Mouse (Mus musculus): Measurements from ENCODE around the gene Esrra. TPM values are rescaled to one million over a fixed set of nuclear protein-coding genes. Genes with fewer than 3 reads are reported as not detected.

Esrra gene
- polyA plus RNA-seq (2011; ENCODE audit: insufficient read depth, insufficient read length, low read depth, missing spikeins), result 13.6 and 16.7 TPM in 2 replicates

DNA sequence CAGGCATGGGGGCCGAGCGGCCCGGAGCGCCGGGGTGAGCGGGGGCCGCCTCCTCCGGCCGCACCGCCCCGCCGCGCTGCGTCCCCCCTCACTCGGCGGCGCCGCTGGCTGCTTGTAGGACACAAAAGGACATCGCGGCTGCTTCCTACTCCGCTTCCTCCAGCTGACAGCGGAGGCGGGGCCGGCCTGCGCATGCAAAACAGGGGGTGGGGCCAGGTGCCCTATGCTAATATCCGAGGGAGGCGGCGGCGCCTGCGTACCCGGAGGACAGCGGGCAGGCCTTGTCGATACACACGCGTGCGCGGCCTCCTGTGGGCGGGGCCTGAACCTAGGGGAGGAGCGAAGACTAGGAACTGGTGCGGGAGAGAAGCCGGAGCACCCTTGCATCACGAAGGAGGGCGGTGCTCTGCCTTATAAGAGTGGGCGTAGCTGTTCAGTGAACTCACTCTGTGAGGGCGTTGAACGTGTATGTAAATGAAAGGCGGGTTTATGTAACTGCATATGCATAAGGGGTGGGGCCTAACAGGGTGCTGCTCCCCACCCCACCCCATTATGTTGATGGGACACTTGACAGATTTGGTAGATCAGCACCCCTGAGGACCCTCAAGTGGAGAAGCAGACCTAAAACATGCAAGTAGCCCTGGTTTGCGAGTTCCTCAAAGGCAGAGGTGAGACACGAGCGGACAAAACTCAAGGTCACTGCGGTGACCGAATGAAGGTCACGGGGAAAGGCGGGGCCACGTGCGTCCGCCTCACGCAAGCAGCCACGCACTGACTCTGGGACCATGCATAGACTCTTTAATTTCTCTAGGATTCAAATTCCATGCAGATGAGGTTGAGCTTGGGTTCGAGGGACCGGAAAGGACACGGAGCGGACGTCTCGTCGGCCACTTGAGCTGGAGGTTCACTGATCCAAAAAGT lies at the start of gene Esrra:
TSS of gene Esrra (minus strand) at position 167 of the 921 bp plus-strand sequence.
- peak within 1 kb of the TSS; percentile 83 for H3K4me3 ChIP-seq (ENCODE audit: low read depth, low read length)
- peak within 1 kb of the TSS; percentile 80 for H3K9ac ChIP-seq (ENCODE audit: low read depth, poor library complexity, severe bottlenecking)
- peak within 1 kb of the TSS; percentile 12; the same call in 1 of the 2 replicates for H3K27ac ChIP-seq (ENCODE audit: insufficient read depth, low read length)
- peaks cover 2% of the 10 kb centered on the region for H3K4me1 ChIP-seq (ENCODE audit: control insufficient read depth, insufficient read depth, low read length)
- H3K9me3 ChIP-seq (replicated peaks; ENCODE audit: control insufficient read depth, insufficient read depth, low read length, poor library complexity, severe bottlenecking), result no peaks in the 10 kb centered on the region
- H3K27me3 ChIP-seq (ENCODE audit: control insufficient read depth, insufficient read depth, low read length, poor library complexity, severe bottlenecking), result no peaks in the 10 kb centered on the region
- TF ChIP-seq POLR2A (IDR thresholded peaks at IDR 0.05; ENCODE audit: insufficient read depth, low read length) (no peak), CTCF (IDR thresholded peaks at IDR 0.05; ENCODE audit: low read depth, low read length) (no peak), EP300 (IDR thresholded peaks at IDR 0.05; ENCODE audit: insufficient read depth, low read depth, low read length) (peak; percentile 31; the same call in 1 of the 2 replicates)
- no peaks in the 10 kb centered on the region for H3K36me3 ChIP-seq (ENCODE audit: control insufficient read depth, insufficient read depth, low read length, poor library complexity, severe bottlenecking)

DNA sequence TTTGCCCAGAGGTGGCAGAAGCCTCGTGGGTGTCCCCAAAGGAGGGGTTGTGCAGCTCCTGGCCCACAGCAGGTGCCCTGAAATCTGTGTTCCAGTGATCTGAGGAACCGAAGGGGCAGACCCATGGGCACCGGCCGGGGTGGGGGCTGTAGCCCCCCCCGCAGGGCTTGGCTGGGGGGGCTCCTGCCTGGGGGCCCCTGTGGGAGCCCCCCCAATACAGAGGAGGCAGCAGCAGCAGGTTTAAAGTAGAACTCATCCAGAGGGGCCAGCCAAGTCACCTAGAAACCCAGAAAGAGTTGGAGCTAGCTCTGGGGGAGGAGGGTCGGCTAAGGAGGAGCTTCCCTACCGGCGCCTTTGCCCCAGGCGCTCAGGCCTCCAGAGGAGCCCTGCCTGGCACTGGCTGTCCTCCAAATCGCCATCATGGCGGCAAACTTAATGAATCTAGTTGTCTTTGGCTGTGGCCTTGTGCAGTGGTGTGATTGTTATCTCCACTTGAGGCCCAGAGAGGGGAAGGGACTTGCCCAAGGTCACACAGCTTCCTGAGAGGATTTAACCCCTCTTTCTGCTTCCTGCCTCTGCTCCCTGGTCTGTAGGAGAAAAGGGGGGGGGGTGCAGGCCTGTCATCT lies 49.0 kb upstream of the Esrra start:
- peaks cover 6% of the 10 kb centered on the region for H3K36me3 ChIP-seq (ENCODE audit: control insufficient read depth, insufficient read depth, low read length, poor library complexity, severe bottlenecking)
- 0 out of 2 replicates have a peak overlapping the region, but pooled peaks have one; percentile 49 for H3K4me3 ChIP-seq (ENCODE audit: low read depth, low read length)
- H3K9me3 ChIP-seq (replicated peaks; ENCODE audit: control insufficient read depth, insufficient read depth, low read length, poor library complexity, severe bottlenecking), result no peaks in the 10 kb centered on the region
- H3K4me1 ChIP-seq (ENCODE audit: control insufficient read depth, insufficient read depth, low read length), result peaks cover 12% of the 10 kb centered on the region
- no peak for TF ChIP-seq POLR2A (IDR thresholded peaks at IDR 0.05; ENCODE audit: insufficient read depth, low read length)
- TF ChIP-seq EP300 (IDR thresholded peaks at IDR 0.05; ENCODE audit: insufficient read depth, low read depth, low read length), result no peak
- TF ChIP-seq CTCF (IDR thresholded peaks at IDR 0.05; ENCODE audit: low read depth, low read length), result no peak
- peak overlapping the region; percentile 44 for H3K27ac ChIP-seq (ENCODE audit: insufficient read depth, low read length)
- H3K9ac ChIP-seq (ENCODE audit: low read depth, poor library complexity, severe bottlenecking), result peak overlapping the region; percentile 66
- H3K27me3 ChIP-seq (ENCODE audit: control insufficient read depth, insufficient read depth, low read length, poor library complexity, severe bottlenecking), result no peaks in the 10 kb centered on the region

DNA sequence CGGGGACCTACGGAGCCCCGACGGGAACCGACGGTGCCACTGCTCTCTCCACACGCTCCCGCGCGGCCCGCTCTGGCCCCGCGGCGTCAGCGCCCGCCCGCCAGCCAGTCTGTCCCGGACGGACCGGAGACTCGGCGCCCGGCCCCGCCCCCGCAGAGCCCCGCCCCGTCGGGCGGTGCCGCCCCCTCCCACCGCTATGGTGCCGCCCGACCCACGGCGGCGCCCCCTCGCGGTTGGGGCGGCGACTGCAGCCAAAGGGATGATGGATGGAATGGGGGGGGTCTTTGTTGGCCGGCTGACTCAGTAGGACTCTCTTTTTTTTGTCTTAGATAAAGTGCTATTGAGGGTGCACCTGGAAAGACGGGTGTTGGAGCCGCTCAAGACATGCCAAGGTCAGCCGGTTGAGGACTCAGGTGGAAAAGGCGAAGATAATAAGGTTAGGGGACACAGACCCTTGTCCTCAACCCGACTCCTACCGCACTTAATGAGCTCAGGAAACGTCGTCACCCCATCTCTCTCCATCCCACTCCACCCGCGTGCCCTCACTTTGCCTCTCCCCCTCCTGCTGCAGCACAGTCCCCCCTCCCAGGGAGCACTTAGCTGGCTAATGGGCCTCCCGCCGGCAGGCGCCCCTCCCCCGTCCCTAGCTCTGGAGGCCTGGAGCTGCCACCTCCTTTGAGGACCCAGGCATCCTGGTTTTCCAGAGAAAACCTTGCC lies 48.2 kb upstream of the Esrra start:
- Histone ChIP-seq H3K4me3 (ENCODE audit: low read depth, low read length) (peak overlapping the region; percentile 96), H3K27ac (ENCODE audit: insufficient read depth, low read length) (peak overlapping the region; percentile 44), H3K9ac (ENCODE audit: low read depth, poor library complexity, severe bottlenecking) (peak overlapping the region; percentile 66), H3K27me3 (ENCODE audit: control insufficient read depth, insufficient read depth, low read length, poor library complexity, severe bottlenecking) (no peaks in the 10 kb centered on the region), H3K9me3 (replicated peaks; ENCODE audit: control insufficient read depth, insufficient read depth, low read length, poor library complexity, severe bottlenecking) (no peaks in the 10 kb centered on the region), H3K4me1 (ENCODE audit: control insufficient read depth, insufficient read depth, low read length) (peaks cover 12% of the 10 kb centered on the region), H3K36me3 (ENCODE audit: control insufficient read depth, insufficient read depth, low read length, poor library complexity, severe bottlenecking) (peaks cover 6% of the 10 kb centered on the region)
- peak; percentile 58 for TF ChIP-seq CTCF (IDR thresholded peaks at IDR 0.05; ENCODE audit: low read depth, low read length)
- TF ChIP-seq POLR2A (IDR thresholded peaks at IDR 0.05; ENCODE audit: insufficient read depth, low read length), result no peak
- 0 out of 2 replicates have a peak, but pooled peaks have one; percentile 33 for TF ChIP-seq EP300 (IDR thresholded peaks at IDR 0.05; ENCODE audit: insufficient read depth, low read depth, low read length)

GRCm38 (mm10) chr19:6969291-6969664 lies 47.7 kb upstream of the Esrra start:
- no peak overlapping the region for H3K27ac ChIP-seq (ENCODE audit: insufficient read depth, low read length)

DNA sequence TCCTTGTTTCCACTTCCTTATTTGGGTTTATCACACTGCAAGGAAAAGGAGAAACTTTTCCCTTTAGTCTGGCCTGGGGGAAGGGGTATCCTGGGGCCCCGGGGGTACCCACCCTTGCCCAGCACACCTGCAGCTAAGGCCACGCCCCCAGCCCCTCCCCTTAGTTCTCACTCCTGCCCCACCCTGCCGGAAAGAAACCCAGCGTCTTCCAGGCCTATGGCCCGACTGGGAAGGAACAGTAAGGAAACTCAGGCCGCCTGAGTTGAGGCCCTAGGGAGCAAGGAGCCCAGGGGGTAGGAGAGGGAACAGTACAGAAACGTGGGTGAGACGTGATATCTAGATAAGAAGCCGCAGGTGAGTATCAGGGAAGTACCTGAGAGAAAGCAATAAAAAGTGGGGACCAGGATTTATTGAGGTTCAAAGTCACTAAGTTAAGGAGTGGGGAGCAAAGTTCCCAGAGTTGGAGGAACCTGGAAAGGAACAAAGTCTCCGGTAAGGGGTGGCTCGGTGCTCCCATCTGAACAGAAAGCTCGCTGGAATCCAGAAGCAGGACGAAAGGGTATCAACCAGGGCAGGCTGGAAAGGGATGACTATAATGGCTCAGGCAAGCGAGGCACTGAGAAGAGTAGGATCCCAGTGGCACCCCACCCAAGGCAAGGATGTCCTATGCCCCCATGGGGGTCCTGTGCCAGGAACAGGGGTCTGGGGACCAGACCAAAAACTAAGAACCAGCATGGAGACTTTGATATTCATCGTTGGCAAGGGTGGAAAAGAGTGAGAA lies 47.1 kb upstream of the Esrra start:
- H3K27me3 ChIP-seq (ENCODE audit: control insufficient read depth, insufficient read depth, low read length, poor library complexity, severe bottlenecking), result no peaks in the 10 kb centered on the region
- H3K4me1 ChIP-seq (ENCODE audit: control insufficient read depth, insufficient read depth, low read length), result peaks cover 12% of the 10 kb centered on the region
- H3K9ac ChIP-seq (ENCODE audit: low read depth, poor library complexity, severe bottlenecking), result peak overlapping the region; percentile 66
- H3K9me3 ChIP-seq (replicated peaks; ENCODE audit: control insufficient read depth, insufficient read depth, low read length, poor library complexity, severe bottlenecking), result no peaks in the 10 kb centered on the region
- H3K4me3 ChIP-seq (ENCODE audit: low read depth, low read length), result peak overlapping the region; percentile 96
- H3K36me3 ChIP-seq (ENCODE audit: control insufficient read depth, insufficient read depth, low read length, poor library complexity, severe bottlenecking), result peaks cover 6% of the 10 kb centered on the region
- H3K27ac ChIP-seq (ENCODE audit: insufficient read depth, low read length), result no peak overlapping the region
- no peak for TF ChIP-seq CTCF (IDR thresholded peaks at IDR 0.05; ENCODE audit: low read depth, low read length)
- no peak for TF ChIP-seq EP300 (IDR thresholded peaks at IDR 0.05; ENCODE audit: insufficient read depth, low read depth, low read length)
- no peak for TF ChIP-seq POLR2A (IDR thresholded peaks at IDR 0.05; ENCODE audit: insufficient read depth, low read length)

More at GRCm38 (mm10) chr19:6969291-6969664, 47.7 kb upstream of the Esrra start:
- Histone ChIP-seq H3K4me3 (ENCODE audit: low read depth, low read length) (peak overlapping the region; percentile 96), H3K36me3 (ENCODE audit: control insufficient read depth, insufficient read depth, low read length, poor library complexity, severe bottlenecking) (peaks cover 6% of the 10 kb centered on the region), H3K4me1 (ENCODE audit: control insufficient read depth, insufficient read depth, low read length) (peaks cover 12% of the 10 kb centered on the region), H3K9ac (ENCODE audit: low read depth, poor library complexity, severe bottlenecking) (peak overlapping the region; percentile 66), H3K27me3 (ENCODE audit: control insufficient read depth, insufficient read depth, low read length, poor library complexity, severe bottlenecking) (no peaks in the 10 kb centered on the region), H3K9me3 (replicated peaks; ENCODE audit: control insufficient read depth, insufficient read depth, low read length, poor library complexity, severe bottlenecking) (no peaks in the 10 kb centered on the region)
- TF ChIP-seq EP300 (IDR thresholded peaks at IDR 0.05; ENCODE audit: insufficient read depth, low read depth, low read length), result no peak
- no peak for TF ChIP-seq POLR2A (IDR thresholded peaks at IDR 0.05; ENCODE audit: insufficient read depth, low read length)
- TF ChIP-seq CTCF (IDR thresholded peaks at IDR 0.05; ENCODE audit: low read depth, low read length), result no peak
